Mouse (Mus musculus) stomach, embryonic 14.5 days (tissue): ENCODE results near the gene Bend3. TPM values are rescaled to one million over a fixed set of nuclear protein-coding genes. Genes with fewer than 3 reads are reported as not detected.
"Not testable (repeated sequence)": the region's sequence is repeated elsewhere in the genome, so short reads cannot be mapped to it uniquely, and the experiment has no call there.

Experiments used
- ATAC-seq: fragments of 200-750 bp; cut with Nextera tagmentation; 2 replicates; pipeline ENCODE4 v1.8.0; 2017; ENCODE audit warnings: low read depth, moderate TSS enrichment; ENCODE audit not compliant: insufficient number of reproducible peaks, insufficient read depth, low FRiP score
- H3K27ac ChIP-seq: fragments of 300-500 bp; sonication (generic); 2 replicates; pipeline ENCODE4 v1.5.1; 2014; ENCODE audit warnings: mild to moderate bottlenecking, low read length, moderate library complexity, mixed read lengths
- H3K27me3 ChIP-seq: fragments of 300-500 bp; sonication (generic); 2 replicates; pipeline ENCODE4 v1.6.1; 2014; ENCODE audit warnings: low read length, control low read depth, mixed read lengths; ENCODE audit not compliant: control insufficient read depth, insufficient read depth
- H3K36me3 ChIP-seq: fragments of 300-500 bp; sonication (generic); 2 replicates; pipeline ENCODE4 v1.6.1; 2014; ENCODE audit warnings: mild to moderate bottlenecking, control low read depth, low read length, moderate library complexity, mixed read lengths; ENCODE audit not compliant: control insufficient read depth, insufficient read depth
- H3K4me1 ChIP-seq: fragments of 300-500 bp; sonication (generic); 2 replicates; pipeline ENCODE4 v1.6.1; 2014; ENCODE audit warnings: low read length, control low read depth, mixed read lengths; ENCODE audit not compliant: control insufficient read depth, insufficient read depth
- H3K4me2 ChIP-seq: fragments of 300-500 bp; sonication (generic); replicated peaks from 2 replicates; pipeline ENCODE4 v1.6.1; 2014; ENCODE audit warnings: low read depth, low read length, control low read depth
- H3K4me3 ChIP-seq: fragments of 300-500 bp; sonication (generic); 2 replicates; pipeline ENCODE4 v1.5.1; 2014; ENCODE audit warnings: low read depth, low read length, control low read depth
- H3K9ac ChIP-seq: fragments of 300-500 bp; sonication (generic); replicated peaks from 2 replicates; pipeline ENCODE4 v1.6.1; 2014; ENCODE audit warnings: low read depth, mild to moderate bottlenecking, control low read depth, low read length, moderate library complexity, mixed read lengths
- H3K9me3 ChIP-seq: fragments of 300-500 bp; sonication (generic); 2 replicates; pipeline ENCODE4 v1.6.1; 2016; ENCODE audit warnings: low read depth, low read length, control low read depth; ENCODE audit not compliant: control insufficient read depth
- WGBS: fragments of 180-500 bp; shearing (Covaris S2); extraction: QIAGEN DNeasy Blood & Tissue Kit; methylation state at CpG from one replicate; pipeline ENCODE4 v1.1.7; 2014; 5-methylcytosine and 5-hydroxymethylcytosine counted together
- polyA plus RNA-seq: library from polyadenylated mRNA; unstranded; fragments of >200 nt; fragmentation: Nextera tagmentation; extraction: Ambion mirVana; gene quantifications from 2 replicates; pipeline ENCODE4 v1.2.1, GENCODE M21; 2014

Gene Bend3
- polyA plus RNA-seq, 1 experiment from 2014 or later = 5.0 TPM

DNA sequence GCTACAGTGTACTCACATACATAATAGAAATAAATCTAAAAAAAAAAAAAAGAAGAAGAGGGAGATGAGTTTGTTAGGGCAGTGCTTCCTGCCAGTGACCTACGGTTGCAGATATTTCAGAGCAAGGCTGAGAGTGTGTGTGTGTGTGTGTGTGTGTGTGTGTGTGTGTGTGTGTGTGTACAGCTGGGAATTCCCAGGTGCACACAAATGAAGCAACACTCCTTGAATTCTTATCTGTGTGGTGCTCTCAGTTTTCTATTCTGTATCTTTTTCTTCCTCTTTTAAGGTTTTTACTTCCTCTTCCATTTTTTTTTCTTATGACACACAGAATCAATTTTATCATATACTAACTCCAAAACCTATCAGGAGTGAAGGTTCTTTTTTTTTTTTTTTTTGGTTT, 25.7 kb downstream of the Bend3 start:
- Histone ChIP-seq H3K4me1 (no peaks in the 10 kb centered on the region), H3K9me3 (no peaks in the 10 kb centered on the region), H3K4me3 (no peak overlapping the region), H3K27ac (no peak overlapping the region), H3K9ac (no peak overlapping the region), H3K4me2 (no peak overlapping the region), H3K36me3 (peaks cover 10% of the 10 kb centered on the region; the same call in 1 of the 2 replicates), H3K27me3 (no peaks in the 10 kb centered on the region)
- 78% methylated on average over 1 of the region's 1 CpGs for WGBS
- ATAC-seq = no peak

DNA sequence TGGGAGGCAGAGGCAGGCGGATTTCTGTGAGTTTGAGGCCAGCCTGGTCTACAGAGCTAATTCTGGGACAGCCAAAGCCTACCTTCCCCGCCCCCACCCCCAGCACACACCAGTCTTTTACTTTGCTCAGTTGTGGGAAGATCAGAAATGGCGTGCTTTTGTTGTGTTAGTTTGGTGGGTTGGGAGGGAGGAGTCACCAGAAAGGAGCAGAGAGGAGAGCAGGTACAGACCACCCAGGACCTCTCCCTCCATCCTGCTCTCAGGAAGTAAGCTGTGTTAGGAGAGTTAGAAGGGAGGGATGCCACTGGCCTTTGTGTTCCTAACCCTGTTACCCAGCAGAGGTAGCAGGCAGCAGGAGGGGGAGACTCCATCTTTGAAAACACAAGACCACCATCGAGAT, 28.4 kb downstream of the Bend3 start:
- H3K36me3 ChIP-seq = peaks cover 18% of the 10 kb centered on the region
- no peak overlapping the region for H3K27ac ChIP-seq
- no peak overlapping the region for H3K4me3 ChIP-seq
- no peak for ATAC-seq
- 75% methylated on average over 4 of the region's 4 CpGs for WGBS
- no peaks in the 10 kb centered on the region for H3K4me1 ChIP-seq
- H3K4me2 ChIP-seq = no peak overlapping the region
- no peaks in the 10 kb centered on the region for H3K27me3 ChIP-seq
- no peak overlapping the region for H3K9ac ChIP-seq
- H3K9me3 ChIP-seq = no peaks in the 10 kb centered on the region

DNA sequence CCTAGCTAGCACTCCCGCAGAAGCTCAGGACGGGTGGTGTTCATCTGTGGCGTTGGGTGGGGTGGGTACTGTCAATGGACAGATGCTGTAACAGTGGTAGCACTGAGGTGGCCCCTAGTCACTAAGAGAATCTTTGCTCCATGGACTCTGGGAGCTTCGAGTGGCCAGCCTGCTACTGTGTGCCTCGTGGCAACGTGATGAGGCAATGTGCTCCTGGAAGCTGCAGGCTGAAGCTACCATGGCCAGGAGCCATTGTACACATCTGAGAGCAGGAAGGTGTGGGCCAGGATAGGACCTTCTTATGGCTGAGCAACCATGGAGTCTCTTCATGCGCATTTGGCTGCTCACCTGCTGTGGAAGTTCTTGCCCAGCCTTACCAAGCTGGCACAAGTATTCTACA, 30.6 kb downstream of the Bend3 start:
- no peak overlapping the region for H3K4me2 ChIP-seq
- ATAC-seq = no peak

DNA sequence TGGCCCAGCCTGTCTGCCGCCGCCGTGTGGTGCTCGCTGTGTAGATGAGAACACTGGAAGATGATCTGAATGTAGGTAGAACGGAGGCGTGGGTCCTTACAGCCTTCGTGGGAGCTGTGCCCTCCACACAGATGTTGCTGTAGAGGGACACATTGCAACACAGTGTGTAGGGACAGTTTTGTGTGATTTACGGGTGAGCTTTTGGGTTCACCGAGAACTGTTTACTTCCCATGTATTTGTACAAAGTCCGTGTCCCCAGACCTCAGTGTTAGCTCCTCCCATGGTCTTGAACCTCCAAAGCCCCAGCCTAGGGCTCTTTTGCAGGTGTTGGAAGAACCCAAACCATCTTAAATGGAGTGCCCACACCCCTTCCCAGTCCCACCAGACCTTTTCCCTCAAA, 34.3 kb downstream of the Bend3 start:
- H3K4me3 ChIP-seq = no peak overlapping the region
- no peaks in the 10 kb centered on the region for H3K4me1 ChIP-seq
- no peak for ATAC-seq
- H3K27me3 ChIP-seq = no peaks in the 10 kb centered on the region
- H3K36me3 ChIP-seq = peaks cover 29% of the 10 kb centered on the region
- no peaks in the 10 kb centered on the region for H3K9me3 ChIP-seq
- H3K9ac ChIP-seq = no peak overlapping the region
- no peak overlapping the region for H3K27ac ChIP-seq
- H3K4me2 ChIP-seq = no peak overlapping the region
- 86% methylated on average over 10 of the region's 10 CpGs for whole genome bisulfite sequencing

More for the DNA sequence above, 30.6 kb downstream of the Bend3 start:
- WGBS = 90% methylated on average over 7 of the region's 7 CpGs
- H3K4me3 ChIP-seq = no peak overlapping the region
- H3K36me3 ChIP-seq = peaks cover 27% of the 10 kb centered on the region
- H3K27me3 ChIP-seq = no peaks in the 10 kb centered on the region
- H3K4me1 ChIP-seq = no peaks in the 10 kb centered on the region
- H3K9me3 ChIP-seq = no peaks in the 10 kb centered on the region
- no peak overlapping the region for H3K9ac ChIP-seq
- H3K27ac ChIP-seq = no peak overlapping the region

DNA sequence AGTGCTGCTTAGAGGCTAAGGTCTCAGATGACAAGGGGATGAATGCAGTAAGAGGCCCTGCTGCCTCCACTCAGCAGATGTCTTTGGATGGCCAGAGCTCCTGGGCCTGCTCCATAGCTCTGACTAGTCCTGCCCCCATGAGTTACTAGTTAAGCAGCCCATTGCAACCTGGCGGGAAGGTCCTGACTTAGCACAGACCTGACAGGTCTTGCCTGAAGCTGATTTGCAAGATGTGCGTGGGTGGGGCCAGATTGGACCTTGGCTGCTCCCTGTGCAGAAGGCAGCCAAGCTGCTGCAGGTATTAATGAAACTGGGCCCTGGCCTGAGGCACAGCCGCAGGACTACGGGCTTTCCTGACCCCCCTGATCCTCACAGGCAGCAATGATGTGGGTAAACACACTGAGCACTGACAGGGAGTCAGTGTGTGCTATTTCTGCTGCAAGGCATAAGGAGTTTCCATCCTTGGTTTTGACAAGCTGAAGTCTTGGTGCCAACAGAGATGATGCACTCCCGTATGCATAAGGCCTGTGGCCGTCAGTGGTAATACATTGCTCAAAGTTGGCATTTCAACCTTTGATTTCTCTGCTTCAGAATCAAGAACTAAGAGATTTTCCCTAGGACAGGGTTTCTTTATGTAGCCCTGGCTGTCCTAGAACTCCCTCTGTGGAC, 38.5 kb downstream of the Bend3 start:
- 0 out of 2 replicates have a peak, but pooled peaks have one; percentile 34 for ATAC-seq
- Histone ChIP-seq H3K9ac (no peak overlapping the region), H3K4me1 (no peaks in the 10 kb centered on the region), H3K36me3 (peaks cover 11% of the 10 kb centered on the region; the same call in 1 of the 2 replicates), H3K4me2 (no peak overlapping the region), H3K4me3 (no peak overlapping the region), H3K27ac (no peak overlapping the region), H3K9me3 (no peaks in the 10 kb centered on the region), H3K27me3 (no peaks in the 10 kb centered on the region)
- WGBS = 64% methylated on average over 6 of the region's 6 CpGs

DNA sequence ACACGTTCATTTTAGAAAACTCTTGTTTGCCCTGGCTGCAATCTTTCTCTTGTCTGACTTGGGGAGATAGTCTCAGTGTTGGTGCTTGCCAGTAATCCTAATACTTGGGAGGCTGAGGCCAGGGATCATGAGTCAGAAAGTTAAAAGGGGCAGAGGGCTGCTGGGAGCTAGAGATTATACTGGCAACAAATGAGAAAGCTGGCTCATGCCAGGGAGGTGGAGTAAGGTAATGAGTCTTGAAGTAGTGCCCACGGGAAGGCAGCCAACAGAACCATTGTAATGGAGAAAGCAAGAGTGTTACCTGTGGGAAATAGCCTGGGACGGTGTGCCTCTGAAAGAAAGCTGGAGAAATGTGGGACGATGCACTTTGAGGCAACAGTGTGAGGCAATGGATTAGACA, 39.2 kb downstream of the Bend3 start:
- no peak overlapping the region for H3K4me2 ChIP-seq
- ATAC-seq = no peak
- no peak overlapping the region for H3K27ac ChIP-seq
- 59% methylated on average over 4 of the region's 4 CpGs for WGBS
- H3K4me1 ChIP-seq = no peaks in the 10 kb centered on the region
- H3K27me3 ChIP-seq = no peaks in the 10 kb centered on the region
- no peaks in the 10 kb centered on the region for H3K9me3 ChIP-seq
- no peak overlapping the region for H3K4me3 ChIP-seq
- H3K36me3 ChIP-seq = 0 out of 2 replicates have a peak, but pooled peaks cover 7% of the 10 kb centered on the region
- no peak overlapping the region for H3K9ac ChIP-seq

DNA sequence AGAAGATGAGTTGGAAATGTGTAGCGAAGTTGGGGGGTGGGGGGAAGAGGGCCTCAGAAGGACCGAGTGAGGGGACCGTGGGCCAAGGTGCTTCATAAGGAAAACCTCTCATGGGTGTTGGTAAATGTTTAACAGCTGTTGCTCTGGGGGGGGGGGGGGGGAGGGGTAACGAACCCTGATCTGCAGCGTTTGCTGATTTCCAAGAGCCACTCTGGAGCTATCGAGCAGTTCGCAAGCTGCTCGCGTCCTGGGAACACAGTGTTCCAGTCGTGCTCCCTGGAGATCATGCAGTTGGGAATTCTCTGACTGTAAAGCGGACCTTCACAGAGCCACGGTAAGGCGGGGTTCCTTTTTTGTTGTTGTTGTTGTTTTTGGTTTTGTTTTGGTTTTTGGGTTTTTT, 39.7 kb downstream of the Bend3 start:
- no peak overlapping the region for H3K4me2 ChIP-seq
- H3K4me3 ChIP-seq = no peak overlapping the region
- H3K9ac ChIP-seq = no peak overlapping the region
- H3K36me3 ChIP-seq = 0 out of 2 replicates have a peak, but pooled peaks cover 2% of the 10 kb centered on the region
- no peaks in the 10 kb centered on the region for H3K9me3 ChIP-seq
- no peak overlapping the region for H3K27ac ChIP-seq
- no peaks in the 10 kb centered on the region for H3K4me1 ChIP-seq
- no peak for ATAC-seq
- H3K27me3 ChIP-seq = no peaks in the 10 kb centered on the region
- WGBS = 68% methylated on average over 12 of the region's 13 CpGs

DNA sequence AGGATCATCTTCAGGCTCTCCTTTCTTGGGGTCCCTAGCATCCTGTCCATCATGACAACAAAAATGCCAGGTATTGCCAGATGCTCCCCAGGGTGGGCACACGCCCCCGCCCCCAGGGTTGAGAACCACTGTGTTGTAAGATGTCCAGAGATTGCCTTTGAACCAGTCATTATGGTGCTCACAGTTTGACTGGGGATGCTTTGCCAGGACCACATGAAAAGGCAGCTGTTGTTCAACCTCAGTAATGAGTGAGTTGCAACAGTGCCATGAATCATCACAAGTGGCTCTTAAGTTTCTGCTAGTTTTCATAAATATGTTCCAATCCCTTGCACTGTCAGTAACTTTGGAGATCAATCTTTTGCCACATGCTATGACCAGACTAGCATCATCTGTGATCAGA, 41.3 kb downstream of the Bend3 start:
- WGBS = 94% methylated on average over 2 of the region's 2 CpGs
- ATAC-seq = no peak
- H3K4me2 ChIP-seq = no peak overlapping the region
- no peaks in the 10 kb centered on the region for H3K9me3 ChIP-seq
- no peak overlapping the region for H3K27ac ChIP-seq
- H3K36me3 ChIP-seq = 0 out of 2 replicates have a peak, but pooled peaks cover 2% of the 10 kb centered on the region
- H3K4me3 ChIP-seq = no peak overlapping the region
- H3K9ac ChIP-seq = no peak overlapping the region
- H3K27me3 ChIP-seq = no peaks in the 10 kb centered on the region
- no peaks in the 10 kb centered on the region for H3K4me1 ChIP-seq

DNA sequence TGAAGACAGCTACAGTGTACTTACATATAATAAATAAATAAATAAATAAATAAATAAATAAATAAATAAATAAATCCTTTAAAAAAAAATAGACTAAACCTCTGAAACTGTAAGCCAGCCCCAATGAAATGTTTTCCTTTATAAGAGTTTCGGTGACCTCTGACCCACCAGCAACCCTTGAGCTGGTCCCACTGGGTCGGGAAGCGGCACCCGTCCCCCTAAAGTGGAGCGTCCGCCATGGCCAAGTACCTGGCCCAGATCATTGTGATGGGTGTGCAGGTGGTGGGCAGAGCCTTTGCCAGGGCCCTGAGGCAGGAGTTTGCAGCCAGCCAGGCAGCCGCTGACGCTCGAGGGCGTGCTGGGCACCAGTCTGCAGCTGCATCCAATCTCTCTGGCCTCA, 45.3 kb downstream of the Bend3 start, which contains the start of gene Gm9803:
Gene Gm9803, plus strand, starts transcription at position 154 of the 400 bp plus-strand sequence.
- not testable (repeated sequence) for ATAC-seq
- 97% methylated on average over 10 of the region's 10 CpGs for WGBS

More for the DNA sequence above, 45.3 kb downstream of the Bend3 start, which contains the start of gene Gm9803:
- not testable (repeated sequence) for H3K9me3 ChIP-seq, H3K4me3 ChIP-seq, H3K4me2 ChIP-seq, H3K27ac ChIP-seq, H3K4me1 ChIP-seq, H3K27me3 ChIP-seq, H3K9ac ChIP-seq
- H3K36me3 ChIP-seq = peaks cover 10% of the 10 kb centered on the region
